Mouse (Mus musculus): ENCODE measurements around the gene Slc6a1.

DNA sequence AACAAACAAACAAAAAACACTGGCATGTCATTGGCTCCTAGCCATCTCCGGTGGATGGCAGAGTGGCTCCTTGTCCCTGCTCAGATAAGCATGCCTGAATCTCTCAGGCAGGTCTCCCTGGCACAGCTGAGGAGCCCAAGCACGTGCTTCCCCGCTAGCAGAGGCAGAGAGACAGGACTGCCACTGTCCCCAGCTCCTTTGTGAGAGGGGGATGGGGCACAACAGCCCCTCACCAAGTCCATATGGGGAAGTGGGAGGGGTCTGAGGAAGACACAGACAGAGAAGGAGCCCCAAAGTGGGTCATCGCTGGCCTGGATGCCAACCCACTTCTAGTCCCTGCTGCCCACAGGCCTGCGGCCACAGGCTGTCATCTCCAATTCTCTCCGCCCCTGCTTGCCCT, 20.8 kb upstream of the Slc6a1 start:
- no peak for TF ChIP-seq POLR2A (IDR thresholded peaks at IDR 0.05; ENCODE audit: low read depth, low read length)
- no peak for TF ChIP-seq CTCF (IDR thresholded peaks at IDR 0.05; ENCODE audit: extremely low read depth, insufficient read length, insufficient replicate concordance, low read depth, low read length)

Measured in small intestine, adult 2 months (tissue).